Mouse (Mus musculus): ENCODE measurements around the gene Rpa1. TPM values are rescaled to one million over a fixed set of nuclear protein-coding genes. Genes with fewer than 3 reads are reported as not detected.

Gene Rpa1
- total and polyA plus RNA-seq, 3 experiments: 230 to 357 (median 287) TPM

GRCm38 (mm10) chr11:75287940-75288339 lies 60.2 kb downstream of the Rpa1 start:
- H3K4me2 ChIP-seq (ENCODE audit: insufficient read depth, low read depth, poor library complexity, severe bottlenecking): peak overlapping the region; percentile 66; the same call in 1 of the 2 replicates
- TF ChIP-seq UBTF (IDR thresholded peaks at IDR 0.05; ENCODE audit: low read depth, low read length) (no peak), SMC3 (IDR thresholded peaks at IDR 0.05; ENCODE audit: low read depth, low read length) (no peak), PAX5 (IDR thresholded peaks at IDR 0.05; ENCODE audit: low read length) (no peak), CHD1 (IDR thresholded peaks at IDR 0.05; ENCODE audit: low read depth, low read length) (no peak), JUND (conservative IDR thresholded peaks at IDR 0.05; ENCODE audit: low read depth, low read length) (no peak)
- H3K9me3 ChIP-seq (replicated peaks; ENCODE audit: low read length): no peaks in the 10 kb centered on the region
- H3K27ac ChIP-seq (ENCODE audit: insufficient read depth, low read depth): peak overlapping the region; percentile 62
- peaks cover 25 to 58% of the 10 kb centered on the region in 2 experiments for H3K4me1 ChIP-seq (ENCODE audit: control insufficient read depth in 1 of 2, insufficient read depth in 2 of 2)
- H3K36me3 ChIP-seq (replicated peaks in 1 of 2; ENCODE audit: control insufficient read depth in 1 of 2, insufficient read depth in 1 of 2, low read length in 1 of 2): no peaks in the 10 kb centered on the region
- no peak for DNase-seq (ENCODE audit: extremely low read depth)
- no peaks in the 10 kb centered on the region for H3K79me2 ChIP-seq (replicated peaks; ENCODE audit: control insufficient read depth, extremely low read depth, insufficient read depth, poor library complexity, severe bottlenecking)
- no peak overlapping the region for H3K9ac ChIP-seq (ENCODE audit: insufficient read depth, low read depth)
- H3K27me3 ChIP-seq (replicated peaks): peaks cover 3% of the 10 kb centered on the region
- in situ Hi-C loops (cut with MboI; ENCODE audit: low pct_ligation_motif_present, low pct_unique_long_range_greater_than_20kb, low sequenced_read_pairs): loop anchor here (5.0 to 25.0 kb wide), 3 partner anchors 41 to 301 kb away; partner anchors contain the start of genes Dph1 and Rtn4rl1
- no peak overlapping the region for H3K4me3 ChIP-seq (replicated peaks in 1 of 3; ENCODE audit: low read depth in 2 of 3, low read length in 2 of 3, poor library complexity in 1 of 3)
- dilution Hi-C loops (cut with MboI; ENCODE audit: extremely low pct_ligation_motif_present, extremely low pct_unique_long_range_greater_than_20kb, low sequenced_read_pairs): no loop called here

DNA sequence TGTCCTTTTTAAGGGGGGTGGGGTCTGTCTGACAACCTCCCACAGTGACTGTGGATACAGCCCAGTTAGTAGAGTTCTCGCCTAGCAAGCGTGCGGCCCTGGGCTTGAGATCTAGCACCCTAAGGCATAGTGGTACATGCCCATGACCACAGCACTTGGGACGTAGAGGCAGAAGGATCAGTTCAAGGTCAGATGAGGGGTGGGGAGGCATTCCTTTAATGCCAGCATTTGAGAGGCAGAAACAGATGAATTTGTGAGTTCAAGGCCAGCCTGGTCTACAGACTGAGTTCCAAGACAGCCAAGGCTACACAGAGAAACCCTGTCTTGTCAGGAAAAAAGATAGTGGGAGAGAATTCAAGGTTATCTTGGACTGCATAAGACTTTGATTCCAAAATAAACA lies 61.3 kb downstream of the Rpa1 start:
- no peaks in the 10 kb centered on the region for H3K9me3 ChIP-seq (replicated peaks; ENCODE audit: low read length)
- TF ChIP-seq MYC (IDR thresholded peaks at IDR 0.05; ENCODE audit: low read depth, low read length) (no peak), MXI1 (IDR thresholded peaks at IDR 0.05; ENCODE audit: low read depth, low read length) (no peak), ELF1 (IDR thresholded peaks at IDR 0.05; ENCODE audit: low read depth, low read length) (no peak), MEF2A (IDR thresholded peaks at IDR 0.05; ENCODE audit: borderline replicate concordance, low read depth, low read length) (no peak), UBTF (IDR thresholded peaks at IDR 0.05; ENCODE audit: low read depth, low read length) (no peak), PAX5 (IDR thresholded peaks at IDR 0.05; ENCODE audit: low read length) (no peak), ETS1 (conservative IDR thresholded peaks at IDR 0.05; ENCODE audit: low read depth, low read length) (no peak), JUND (conservative IDR thresholded peaks at IDR 0.05; ENCODE audit: low read depth, low read length) (no peak), MAZ (IDR thresholded peaks at IDR 0.05; ENCODE audit: low read depth, low read length) (no peak), ZNF384 (IDR thresholded peaks at IDR 0.05; ENCODE audit: low read depth, low read length) (no peak), ZKSCAN1 (IDR thresholded peaks at IDR 0.05; ENCODE audit: borderline replicate concordance, low read depth, low read length) (no peak), BHLHE40 (IDR thresholded peaks at IDR 0.05; ENCODE audit: low read depth, low read length) (no peak), CHD1 (IDR thresholded peaks at IDR 0.05; ENCODE audit: low read depth, low read length) (no peak), CHD2 (IDR thresholded peaks at IDR 0.05; ENCODE audit: low read length) (no peak), NELFE (IDR thresholded peaks at IDR 0.05; ENCODE audit: low read depth, low read length) (no peak), RAD21 (IDR thresholded peaks at IDR 0.05; ENCODE audit: low read depth, low read length) (no peak)

More for the DNA sequence above, 61.3 kb downstream of the Rpa1 start:
- no peaks in the 10 kb centered on the region for H3K36me3 ChIP-seq (replicated peaks in 1 of 2; ENCODE audit: control insufficient read depth in 1 of 2, insufficient read depth in 1 of 2, low read length in 1 of 2)
- dilution Hi-C loops (cut with MboI; ENCODE audit: extremely low pct_ligation_motif_present, extremely low pct_unique_long_range_greater_than_20kb, low sequenced_read_pairs): no loop called here
- peaks cover 25 to 66% of the 10 kb centered on the region in 2 experiments for H3K4me1 ChIP-seq (ENCODE audit: control insufficient read depth in 1 of 2, insufficient read depth in 2 of 2)
- no peaks in the 10 kb centered on the region for H3K79me2 ChIP-seq (replicated peaks; ENCODE audit: control insufficient read depth, extremely low read depth, insufficient read depth, poor library complexity, severe bottlenecking)
- H3K4me3 ChIP-seq (replicated peaks in 1 of 3; ENCODE audit: low read depth in 2 of 3, low read length in 2 of 3, poor library complexity in 1 of 3): no peak overlapping the region
- no peak for DNase-seq (ENCODE audit: extremely low read depth)
- H3K9ac ChIP-seq (ENCODE audit: insufficient read depth, low read depth): peak overlapping the region; percentile 53; the same call in 1 of the 2 replicates
- in situ Hi-C loops (cut with MboI; ENCODE audit: low pct_ligation_motif_present, low pct_unique_long_range_greater_than_20kb, low sequenced_read_pairs): loop anchor here (5.0 to 25.0 kb wide), 3 partner anchors 40 to 300 kb away; partner anchors contain the start of genes Dph1 and Rtn4rl1
- H3K4me2 ChIP-seq (ENCODE audit: insufficient read depth, low read depth, poor library complexity, severe bottlenecking): no peak overlapping the region
- H3K27ac ChIP-seq (ENCODE audit: insufficient read depth, low read depth): no peak overlapping the region
- no peaks in the 10 kb centered on the region for H3K27me3 ChIP-seq (replicated peaks)
